Mouse (Mus musculus): Measurements from ENCODE around the gene Ublcp1. TPM values are rescaled to one million over a fixed set of nuclear protein-coding genes. Genes with fewer than 3 reads are reported as not detected.
A peak's percentile ranks its signal among the peaks of the same experiment; 100 is the strongest.
"Not testable (repeated sequence)": the region's sequence is repeated elsewhere in the genome, so short reads cannot be mapped to it uniquely, and the experiment has no call there.

Ublcp1 gene
- total RNA-seq, 2 experiments from 2014 or later, result 30.8 to 44.3 TPM

GRCm38 (mm10) chr11:44496217-44496616 lies 25.9 kb upstream of the Ublcp1 start:
- DNase-seq, result peak; percentile 10 to 34
- intact Hi-C loops (cut with DNase I), result no loop called here

GRCm38 (mm10) chr11:44494643-44495323 lies 24.5 kb upstream of the Ublcp1 start:
- DNase-seq, result no peak
- intact Hi-C loops (cut with DNase I), result no loop called here

- intact Hi-C loops (cut with DNase I), result no loop called here
- no peak for DNase-seq
Observed at GRCm38 (mm10) chr11:44489117-44489516, 18.8 kb upstream of the Ublcp1 start.

- intact Hi-C loops (cut with DNase I), result no loop called here
- no peak for DNase-seq
Observed at GRCm38 (mm10) chr11:44485089-44485736, 14.9 kb upstream of the Ublcp1 start.

GRCm38 (mm10) chr11:44480246-44480645 lies 9.9 kb upstream of the Ublcp1 start:
- intact Hi-C loops (cut with DNase I), result no loop called here
- DNase-seq, result no peak

GRCm38 (mm10) chr11:44478382-44478781 lies 8.1 kb upstream of the Ublcp1 start:
- intact Hi-C loops (cut with DNase I), result no loop called here
- no peak for DNase-seq

- intact Hi-C loops (cut with DNase I), result no loop called here
- no peak for DNase-seq
Observed at GRCm38 (mm10) chr11:44476445-44476844, 6.1 kb upstream of the Ublcp1 start.

GRCm38 (mm10) chr11:44475467-44475866 lies 5.2 kb upstream of the Ublcp1 start:
- intact Hi-C loops (cut with DNase I), result no loop called here
- DNase-seq, result no peak

GRCm38 (mm10) chr11:44471337-44471995 lies 1.2 kb upstream of the Ublcp1 start:
- peak; percentile 4 to 14 for DNase-seq
- intact Hi-C loops (cut with DNase I), result no loop called here

GRCm38 (mm10) chr11:44469646-44470431 lies 459 bp downstream of the Ublcp1 start:
- DNase-seq, result no peak
- intact Hi-C loops (cut with DNase I), result loop anchor here (1.0 kb wide), 1 partner anchor 49 kb away; no protein-coding TSS in a partner anchor

GRCm38 (mm10) chr11:44468306-44468790 lies 1.9 kb downstream of the Ublcp1 start:
- DNase-seq, result no peak
- intact Hi-C loops (cut with DNase I), result no loop called here

GRCm38 (mm10) chr11:44466949-44467442 lies 3.3 kb downstream of the Ublcp1 start:
- no peak for DNase-seq
- intact Hi-C loops (cut with DNase I), result no loop called here

GRCm38 (mm10) chr11:44461493-44461892 lies 8.8 kb downstream of the Ublcp1 start:
- intact Hi-C loops (cut with DNase I), result no loop called here
- peak in 1 of 2 experiments; percentile 13 for DNase-seq

- intact Hi-C loops (cut with DNase I), result loop anchor here (2.0 to 5.0 kb wide), 4 partner anchors 51 to 687 kb away; partner anchors contain the start of gene Il12b
- DNase-seq, result peak; percentile 57 to 76
Observed at GRCm38 (mm10) chr11:44453423-44453822, 16.9 kb downstream of the Ublcp1 start.

GRCm38 (mm10) chr11:44452016-44452415 lies 18.3 kb downstream of the Ublcp1 start:
- not testable (repeated sequence) for DNase-seq
- intact Hi-C loops (cut with DNase I), result loop anchor here (2.0 to 5.0 kb wide), 4 partner anchors 50 to 685 kb away; partner anchors contain the start of gene Il12b

GRCm38 (mm10) chr11:44451046-44451445 lies 19.3 kb downstream of the Ublcp1 start:
- no peak for DNase-seq
- intact Hi-C loops (cut with DNase I), result loop anchor here (5.0 kb wide), 3 partner anchors 49 to 669 kb away; partner anchors contain the start of gene Il12b

GRCm38 (mm10) chr11:44437786-44438185 lies 32.5 kb downstream of the Ublcp1 start:
- DNase-seq, result no peak
- intact Hi-C loops (cut with DNase I), result no loop called here

- no peak for DNase-seq
- intact Hi-C loops (cut with DNase I), result no loop called here
Observed at GRCm38 (mm10) chr11:44430036-44430435, 40.3 kb downstream of the Ublcp1 start.

- intact Hi-C loops (cut with DNase I), result no loop called here
- DNase-seq, result no peak
Observed at GRCm38 (mm10) chr11:44427951-44428350, 42.3 kb downstream of the Ublcp1 start.

GRCm38 (mm10) chr11:44425626-44426025 lies 44.7 kb downstream of the Ublcp1 start:
- DNase-seq, result no peak
- intact Hi-C loops (cut with DNase I), result no loop called here
